Mouse (Mus musculus): ENCODE results near the gene Zfp799.
"Not testable (repeated sequence)": the region's sequence is repeated elsewhere in the genome, so short reads cannot be mapped to it uniquely, and the experiment has no call there.

Zfp799 gene

DNA sequence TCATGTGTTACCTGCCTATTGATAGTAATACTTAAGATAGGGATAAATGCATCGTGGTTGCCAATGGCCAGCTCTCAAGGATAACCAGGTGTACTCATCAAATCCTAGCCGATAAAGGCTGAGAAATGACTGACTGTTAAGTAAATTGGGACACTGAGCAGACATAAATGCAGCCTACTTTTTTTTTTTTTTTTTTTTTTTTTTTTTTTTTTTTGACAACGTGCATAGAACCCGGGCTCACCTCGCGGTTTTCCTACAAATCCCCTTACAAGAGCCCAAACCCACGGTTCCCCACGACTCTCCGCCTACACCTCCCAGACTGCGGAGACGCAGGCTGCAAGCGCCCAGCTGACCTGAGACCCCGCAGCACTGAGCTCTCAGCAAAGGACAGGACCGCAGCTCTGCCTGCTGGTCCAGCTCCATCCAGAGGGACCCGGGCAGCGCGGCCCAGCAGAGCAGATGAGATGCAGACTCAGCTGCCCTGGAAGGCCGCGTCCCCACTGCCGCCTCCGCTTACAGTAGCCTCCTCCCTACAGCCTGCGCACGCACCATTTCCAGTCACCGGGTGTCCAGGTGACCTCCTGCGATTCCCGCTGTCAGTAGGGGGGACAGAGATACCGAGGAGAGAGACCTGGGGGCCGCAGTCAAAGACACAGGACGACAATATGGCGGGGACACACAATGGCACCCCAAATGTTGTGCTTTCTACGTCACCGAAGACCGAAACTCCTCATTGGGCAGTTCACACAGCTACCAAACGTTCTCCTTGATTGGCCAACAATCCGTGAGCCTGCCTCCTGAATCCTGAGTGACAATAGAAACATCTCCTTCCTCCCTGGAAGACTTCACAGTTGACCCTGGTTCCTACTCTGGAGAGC, at the start of gene Zfp799:
TSS of gene Zfp799 (minus strand) at position 722 of the 878 bp plus-strand sequence.
- DNase-seq, result peak; percentile 80

- DNase-seq, result no peak
Observed at GRCm38 (mm10) chr17:32878773-32879172, 48.7 kb upstream of the Zfp799 start.

GRCm38 (mm10) chr17:32877471-32878171, 47.6 kb upstream of the Zfp799 start:
- no peak for DNase-seq

GRCm38 (mm10) chr17:32872696-32873095, 42.6 kb upstream of the Zfp799 start:
- no peak for DNase-seq

DNA sequence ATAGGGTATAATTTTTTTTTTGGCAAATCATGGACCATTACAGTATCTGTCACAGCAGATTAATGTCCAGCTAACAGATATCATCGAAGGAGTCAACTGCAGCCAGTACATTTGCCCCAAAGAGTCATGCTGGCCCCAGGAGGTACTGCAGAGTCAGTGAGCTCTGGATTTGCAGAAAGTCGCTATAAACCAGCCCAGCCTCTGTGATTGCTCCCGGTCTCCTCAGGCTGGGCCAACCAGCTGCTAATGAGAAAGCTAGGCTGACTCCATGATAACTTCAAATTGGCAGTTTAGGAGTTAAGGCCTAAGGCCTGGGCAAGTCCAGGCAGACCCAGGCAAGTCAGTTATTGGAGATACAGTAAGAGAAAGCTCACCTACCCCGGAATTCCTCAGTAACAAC, 42.0 kb upstream of the Zfp799 start:
- no peak for DNase-seq

DNA sequence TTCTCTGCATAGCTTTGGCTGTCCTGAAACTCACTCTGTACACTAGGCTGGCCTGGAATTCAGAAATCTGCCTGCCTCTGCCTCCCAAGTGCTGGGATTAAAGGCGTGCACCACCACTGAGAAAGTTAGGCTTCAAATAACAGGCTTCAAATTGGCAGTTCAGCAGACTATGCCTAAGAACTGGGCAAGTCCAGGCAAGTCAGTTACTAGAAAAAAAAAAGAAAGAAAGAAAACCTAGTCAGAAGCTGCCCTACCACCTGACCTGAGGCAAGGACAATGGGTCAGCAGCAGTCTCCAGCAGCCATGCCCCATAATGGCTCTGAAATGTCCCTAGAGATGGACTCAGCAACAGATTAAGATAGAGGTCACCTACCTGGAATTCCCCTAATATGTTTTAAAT, 41.4 kb upstream of the Zfp799 start:
- no peak for DNase-seq

DNA sequence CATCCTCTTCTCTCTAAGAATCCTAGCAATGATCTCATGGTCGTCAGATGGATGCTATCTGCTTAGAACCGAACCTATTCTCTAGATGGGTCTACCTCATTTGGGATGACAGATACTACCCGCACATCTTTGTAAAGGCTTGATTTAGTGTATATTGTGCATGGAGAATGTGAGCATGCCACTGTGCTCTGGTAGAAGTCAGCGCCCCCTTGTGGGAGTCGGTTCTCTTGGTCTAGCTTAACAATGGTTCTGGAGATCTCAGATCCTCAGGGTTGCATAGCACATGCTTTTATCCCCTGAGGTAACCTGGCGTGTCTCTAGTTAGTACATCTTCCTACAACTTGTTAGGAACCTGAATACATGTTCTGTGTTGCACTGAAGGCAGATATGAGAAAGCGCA, 37.2 kb upstream of the Zfp799 start:
- not testable (repeated sequence) for DNase-seq

- DNase-seq, result not testable (repeated sequence)
Observed at GRCm38 (mm10) chr17:32856713-32857112, 26.7 kb upstream of the Zfp799 start.

DNA sequence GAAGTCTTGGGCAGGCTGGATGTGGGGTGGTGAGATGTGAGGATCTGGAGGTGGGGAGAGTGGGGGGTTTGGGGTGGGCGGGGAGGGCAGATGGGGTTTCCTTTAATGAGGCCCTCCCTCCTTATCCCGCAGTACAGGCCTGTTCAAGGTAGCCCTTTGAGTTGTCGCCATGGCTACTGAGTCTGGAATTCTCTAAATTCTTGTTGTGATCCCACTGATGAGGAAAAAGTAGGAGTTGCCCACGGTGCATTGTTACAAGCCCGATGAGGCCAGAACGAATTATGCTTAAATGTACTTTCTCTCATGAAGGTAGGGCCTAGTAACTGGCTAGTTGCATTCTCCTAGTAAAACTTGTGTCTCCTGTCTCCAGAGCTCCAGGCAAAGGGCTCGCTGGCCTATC, 21.5 kb upstream of the Zfp799 start:
- no peak for DNase-seq

DNA sequence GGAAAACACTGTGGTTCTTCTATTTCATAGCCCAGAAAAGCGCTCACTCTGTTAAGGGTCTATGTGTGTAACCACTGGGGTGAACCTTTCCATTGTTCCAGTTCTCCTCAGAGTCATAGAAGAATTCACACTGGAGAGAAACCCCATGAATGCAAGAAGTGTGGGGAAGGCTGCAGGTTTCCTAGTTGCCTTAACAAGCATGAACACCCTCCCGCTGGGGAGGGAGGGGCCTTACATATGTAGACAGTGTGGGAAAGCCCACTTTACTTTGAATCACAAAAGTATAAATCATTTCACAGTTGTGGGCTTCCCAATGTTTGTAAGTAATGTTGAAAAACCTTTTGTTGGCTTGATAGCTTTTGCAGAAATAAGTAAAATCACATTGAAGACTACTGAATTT, 11.3 kb upstream of the Zfp799 start:
- DNase-seq, result no peak

GRCm38 (mm10) chr17:32839083-32839802, 9.2 kb upstream of the Zfp799 start:
- DNase-seq, result no peak

GRCm38 (mm10) chr17:32830418-32830782, 339 bp upstream of the Zfp799 start:
- DNase-seq, result no peak

DNA sequence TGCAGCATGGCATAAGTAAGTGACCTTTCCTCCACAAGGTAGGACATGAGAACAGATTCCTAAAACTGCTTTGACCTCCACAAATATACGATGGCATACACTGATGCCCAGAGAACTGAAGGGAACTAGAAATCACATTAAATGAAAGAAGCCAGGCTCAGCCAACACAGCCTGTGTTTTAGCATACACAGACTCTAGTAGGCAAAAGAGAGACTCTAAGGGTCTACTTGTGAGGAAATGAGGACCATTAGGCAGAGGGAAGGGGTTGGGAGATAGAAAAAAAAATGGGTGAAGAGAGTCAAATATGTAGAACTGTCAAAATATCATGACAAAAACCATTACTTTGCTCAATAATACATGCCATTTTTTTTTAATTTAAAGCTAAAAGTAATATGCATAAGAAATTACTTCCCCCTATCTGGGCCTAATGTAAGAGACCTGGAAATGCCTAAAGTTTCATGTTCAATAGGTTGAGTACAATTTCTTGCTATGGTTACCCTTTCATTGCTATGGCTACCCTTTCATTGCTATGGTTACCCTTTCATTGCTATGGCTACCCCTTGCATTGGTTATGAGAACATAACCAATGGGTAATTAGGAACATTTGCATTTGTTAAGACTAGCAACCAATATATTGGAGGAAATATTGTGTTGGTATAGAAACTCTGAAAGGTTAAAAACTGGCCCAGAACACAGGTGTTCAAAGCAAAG, 13.8 kb downstream of the Zfp799 start:
- no peak for DNase-seq

GRCm38 (mm10) chr17:32814136-32814535, 15.9 kb downstream of the Zfp799 start:
- DNase-seq, result no peak

DNA sequence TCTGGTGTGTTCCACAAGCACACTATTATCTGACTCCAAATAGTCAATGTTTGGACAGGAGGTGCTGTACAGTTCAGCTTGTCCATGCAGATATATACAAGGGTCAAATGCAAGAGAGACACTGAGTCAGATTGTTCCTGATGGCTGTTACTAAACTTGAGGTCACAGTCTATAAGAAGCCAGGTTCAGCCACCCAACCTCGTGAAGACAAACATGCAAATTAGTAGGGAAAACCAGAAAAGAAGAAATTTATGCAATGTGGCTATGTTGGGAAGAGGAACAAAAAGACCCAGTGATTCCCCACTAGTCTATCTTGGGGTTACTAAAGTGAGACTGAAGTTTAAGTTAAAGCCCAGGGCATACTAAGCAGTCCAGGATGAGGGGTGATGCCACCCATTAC, 19.4 kb downstream of the Zfp799 start:
- no peak for DNase-seq

- peak; percentile 45 for DNase-seq
Observed at GRCm38 (mm10) chr17:32809544-32810374, 20.3 kb downstream of the Zfp799 start, which contains the start of gene Zfp811. Gene Zfp811, minus strand, starts transcription at chr17:32809931.

DNA sequence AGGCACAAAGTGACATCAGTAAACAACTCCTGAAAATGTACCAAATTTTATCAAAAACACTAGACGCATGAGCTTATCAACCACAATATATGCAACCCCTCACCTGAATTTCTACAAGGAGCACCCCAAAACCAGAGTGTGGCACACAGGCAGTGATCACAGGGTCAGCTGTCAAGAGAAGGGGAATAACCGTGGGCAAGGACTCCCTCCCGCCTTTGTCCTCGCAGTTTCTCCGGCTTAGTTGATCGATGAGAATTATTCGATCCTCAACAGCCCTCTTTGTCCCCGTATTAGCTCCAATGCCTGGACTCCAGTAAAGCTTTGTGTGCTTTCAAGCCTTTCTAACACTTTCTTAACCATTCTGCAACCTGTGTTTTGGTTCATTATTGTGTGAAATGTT, 21.1 kb downstream of the Zfp799 start:
- no peak for DNase-seq

DNA sequence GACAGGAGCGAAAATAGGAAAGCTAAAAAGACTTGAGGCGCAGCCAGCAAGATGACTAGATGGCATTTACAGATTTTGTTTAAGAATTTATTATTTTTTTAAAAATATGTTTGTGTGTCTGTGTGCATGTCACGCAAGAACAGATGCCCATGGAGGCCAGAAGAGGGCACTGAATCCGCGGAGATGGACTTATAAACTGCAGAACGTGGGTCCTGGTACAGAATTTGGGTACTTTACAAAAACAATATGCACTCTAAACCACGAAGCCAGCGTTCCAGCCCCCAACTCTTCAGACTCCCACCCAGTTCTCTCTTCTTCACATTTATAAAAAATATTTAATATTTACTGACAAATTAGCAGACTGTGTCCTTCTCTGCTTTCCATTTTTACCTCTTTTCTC, 40.8 kb downstream of the Zfp799 start:
- DNase-seq, result no peak

DNA sequence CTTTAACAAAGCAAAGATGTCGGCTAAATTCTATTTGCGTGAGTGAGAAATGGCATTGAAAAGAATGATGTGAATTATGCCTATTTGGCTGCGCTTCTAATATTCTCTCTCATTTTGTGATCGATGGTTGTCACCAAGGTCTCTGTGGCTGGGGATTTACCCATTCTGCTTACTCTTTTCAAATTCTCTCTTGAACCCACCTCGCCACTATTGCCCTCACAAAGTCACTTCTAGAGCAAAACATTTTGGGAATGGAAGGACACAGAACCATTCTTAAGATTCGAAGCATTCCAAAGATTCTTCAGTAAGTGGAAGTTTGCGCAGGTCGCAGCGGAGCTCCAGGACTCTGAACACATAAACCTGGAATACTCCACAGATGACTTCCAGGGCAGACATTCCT, 41.5 kb downstream of the Zfp799 start:
- no peak for DNase-seq

DNA sequence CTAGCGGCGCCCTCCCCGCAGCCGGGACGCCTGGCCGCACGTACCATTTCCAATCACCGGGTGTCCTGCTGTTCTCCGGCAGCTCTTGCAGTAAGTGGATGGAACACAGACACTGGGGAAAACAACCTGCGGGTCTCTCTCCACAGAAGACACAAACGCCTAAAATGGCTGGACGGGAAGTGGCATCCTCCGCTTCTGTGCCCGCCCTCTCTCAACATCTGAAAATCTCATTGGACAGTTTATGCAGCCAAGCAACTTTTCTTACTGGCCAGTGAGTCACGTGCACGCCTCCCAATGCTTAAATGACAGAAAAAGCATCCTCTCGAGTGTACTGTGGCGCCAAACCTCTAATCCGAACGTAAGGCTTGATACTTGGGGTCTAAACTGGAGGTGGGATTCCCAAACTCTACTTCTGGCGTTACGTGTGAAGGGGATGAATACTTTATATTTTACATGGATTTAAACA, 41.9 kb downstream of the Zfp799 start, which contains the start of gene Zfp871:
TSS of gene Zfp871 (minus strand) at position 194 of the 466 bp plus-strand sequence.
- peak; percentile 89 for DNase-seq

DNA sequence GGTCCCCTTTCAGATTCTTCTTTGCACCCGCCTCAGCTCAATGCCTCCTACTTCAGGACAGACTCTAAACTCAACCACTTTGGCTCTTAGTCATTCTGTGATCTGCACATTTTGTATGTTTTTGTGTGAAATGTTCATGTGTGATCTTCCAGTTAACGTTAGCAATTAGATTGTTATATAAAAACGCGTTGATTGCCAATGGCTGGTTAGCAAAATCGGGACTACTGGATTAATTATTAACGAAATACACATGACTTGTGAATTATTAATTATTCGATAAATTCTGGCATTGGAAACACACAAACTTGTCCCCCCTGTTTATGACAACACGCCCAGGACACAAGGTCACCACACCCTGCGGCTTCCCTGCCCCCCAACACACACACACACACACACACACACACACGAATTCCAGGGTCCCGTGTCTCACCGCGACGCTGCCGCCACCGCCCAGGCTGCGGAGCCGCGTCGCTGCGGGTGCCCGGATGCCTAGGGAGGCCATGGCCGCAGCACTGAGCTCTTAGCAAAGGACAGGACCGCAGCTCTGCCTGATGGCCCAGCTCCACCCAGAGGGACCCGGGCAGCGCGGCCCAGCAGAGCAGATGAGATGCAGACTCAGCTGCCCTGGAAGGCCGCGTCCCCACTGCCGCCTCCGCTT, 42.5 kb downstream of the Zfp799 start:
- no peak for DNase-seq
